Mouse (Mus musculus): ENCODE data around the gene Nt5c1b. TPM values are rescaled to one million over a fixed set of nuclear protein-coding genes. Genes with fewer than 3 reads are reported as not detected.

Nt5c1b gene
- polyA plus RNA-seq (2017; shearing (Covaris generic)), result not detected

DNA sequence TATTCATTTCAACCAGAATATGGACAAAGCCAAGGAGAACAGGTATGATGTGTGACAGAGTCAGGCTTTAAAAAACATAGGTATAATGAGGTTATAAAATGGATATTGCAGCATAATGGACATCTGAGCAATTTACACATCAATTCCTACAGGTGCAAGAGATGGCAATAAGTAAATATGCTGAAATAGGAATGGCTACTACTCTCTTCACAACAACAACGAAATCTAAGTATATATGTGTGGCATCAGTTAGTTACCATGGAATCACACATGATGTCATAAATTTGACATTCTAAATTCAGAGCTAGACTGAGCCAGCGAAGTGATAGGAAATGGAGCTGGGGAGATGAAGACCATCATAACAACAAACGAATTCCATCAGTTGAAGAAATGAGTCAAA is at the start of gene Nt5c1b:
TSS of gene Nt5c1b (plus strand) at position 301 of the 400 bp plus-strand sequence.
- no peak for ATAC-seq

DNA sequence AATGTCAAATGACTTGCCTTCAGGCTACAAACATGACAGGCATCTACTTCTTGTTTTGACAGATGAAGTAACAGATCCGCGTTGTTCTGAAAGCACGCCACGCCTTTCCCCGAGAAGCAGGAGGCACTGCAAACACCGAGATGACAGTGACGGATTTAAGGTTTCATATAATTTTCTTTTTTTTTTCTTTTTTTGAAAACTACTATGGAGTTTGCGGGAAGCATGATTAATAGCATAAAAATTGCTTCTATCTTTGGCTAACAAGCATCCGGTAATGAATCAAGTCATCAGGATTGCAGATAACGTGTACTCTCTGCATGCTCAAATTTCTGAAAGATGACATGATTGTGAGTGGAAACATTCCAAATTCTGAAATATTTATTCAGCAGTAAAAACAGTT is 42.1 kb upstream of the Nt5c1b start:
- ATAC-seq, result no peak

DNA sequence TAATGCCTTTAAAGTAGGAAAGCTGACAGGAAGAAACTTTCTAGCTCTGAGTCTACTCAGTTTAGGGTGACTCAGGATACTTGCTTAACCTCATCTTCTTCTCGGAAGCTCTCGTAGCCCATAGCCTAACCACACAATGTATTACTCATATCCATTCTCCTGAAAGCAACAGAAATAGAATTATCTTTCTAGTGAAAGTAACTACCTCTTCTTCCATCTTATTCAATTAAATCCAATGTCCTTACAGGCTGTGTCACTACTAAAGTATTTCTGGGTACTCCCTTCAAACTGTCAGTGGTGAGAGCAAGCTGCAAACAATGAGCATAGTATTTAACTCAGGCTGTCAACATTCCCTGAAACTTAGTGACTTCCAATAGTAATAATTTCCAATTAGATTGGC is 40.3 kb upstream of the Nt5c1b start:
- no peak for ATAC-seq

DNA sequence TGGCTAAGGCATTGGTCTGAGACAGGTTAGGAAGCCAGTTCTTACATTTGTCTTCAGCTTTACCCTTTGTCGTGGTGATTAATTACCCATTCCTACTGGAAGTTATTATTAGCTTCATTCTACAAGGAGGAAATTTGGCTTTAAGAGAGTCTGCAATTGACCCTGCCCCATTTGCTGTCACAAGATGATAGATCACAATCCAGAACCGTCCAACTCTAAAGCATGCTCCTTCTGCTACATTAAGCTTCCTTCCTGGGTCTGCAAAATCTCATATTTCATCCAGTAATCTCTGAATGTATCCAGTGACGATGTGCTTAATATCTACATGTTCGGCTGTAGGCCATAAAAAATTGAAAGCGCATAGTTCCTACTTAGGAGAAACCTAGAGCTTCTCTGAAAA is 29.2 kb upstream of the Nt5c1b start:
- ATAC-seq, result no peak

DNA sequence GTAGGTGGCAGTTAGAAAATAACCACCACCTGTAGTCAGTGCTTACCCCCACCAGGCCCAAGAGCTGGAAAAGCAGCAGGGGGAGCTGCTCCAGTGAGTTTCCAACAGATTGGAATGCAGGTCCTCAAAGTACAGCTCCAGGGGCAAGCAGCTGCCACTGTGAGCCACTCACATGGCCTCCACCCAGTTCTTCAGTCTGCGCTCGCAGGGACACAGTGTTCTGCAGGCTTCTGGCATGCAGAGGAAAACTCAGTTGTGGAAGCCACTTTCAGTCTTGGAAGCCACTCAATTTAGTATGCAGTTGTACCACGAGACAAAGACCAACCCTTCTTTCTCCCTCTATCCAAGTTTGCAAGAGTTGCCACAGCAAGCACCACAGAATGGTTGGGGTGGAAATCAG is 19.1 kb upstream of the Nt5c1b start:
- no peak for ATAC-seq

DNA sequence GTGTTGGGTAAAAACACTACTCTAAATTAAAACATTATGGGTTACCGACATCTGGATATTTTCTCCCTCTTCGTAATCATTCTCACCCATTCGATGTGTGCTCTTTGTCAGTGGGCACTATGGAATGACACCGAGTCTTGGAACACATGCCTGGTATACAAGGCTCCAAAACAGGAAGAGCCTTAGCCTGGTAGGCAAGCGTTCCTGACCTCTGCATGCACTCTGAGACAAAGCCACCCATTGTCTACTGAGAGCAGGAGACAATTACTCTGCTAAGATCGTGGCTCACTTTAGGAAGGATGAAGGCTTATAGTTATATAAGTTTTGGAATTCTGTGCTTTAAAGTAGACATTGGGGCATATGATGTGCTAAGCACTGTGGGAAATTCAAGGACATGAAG is 12.0 kb upstream of the Nt5c1b start:
- no peak for ATAC-seq

DNA sequence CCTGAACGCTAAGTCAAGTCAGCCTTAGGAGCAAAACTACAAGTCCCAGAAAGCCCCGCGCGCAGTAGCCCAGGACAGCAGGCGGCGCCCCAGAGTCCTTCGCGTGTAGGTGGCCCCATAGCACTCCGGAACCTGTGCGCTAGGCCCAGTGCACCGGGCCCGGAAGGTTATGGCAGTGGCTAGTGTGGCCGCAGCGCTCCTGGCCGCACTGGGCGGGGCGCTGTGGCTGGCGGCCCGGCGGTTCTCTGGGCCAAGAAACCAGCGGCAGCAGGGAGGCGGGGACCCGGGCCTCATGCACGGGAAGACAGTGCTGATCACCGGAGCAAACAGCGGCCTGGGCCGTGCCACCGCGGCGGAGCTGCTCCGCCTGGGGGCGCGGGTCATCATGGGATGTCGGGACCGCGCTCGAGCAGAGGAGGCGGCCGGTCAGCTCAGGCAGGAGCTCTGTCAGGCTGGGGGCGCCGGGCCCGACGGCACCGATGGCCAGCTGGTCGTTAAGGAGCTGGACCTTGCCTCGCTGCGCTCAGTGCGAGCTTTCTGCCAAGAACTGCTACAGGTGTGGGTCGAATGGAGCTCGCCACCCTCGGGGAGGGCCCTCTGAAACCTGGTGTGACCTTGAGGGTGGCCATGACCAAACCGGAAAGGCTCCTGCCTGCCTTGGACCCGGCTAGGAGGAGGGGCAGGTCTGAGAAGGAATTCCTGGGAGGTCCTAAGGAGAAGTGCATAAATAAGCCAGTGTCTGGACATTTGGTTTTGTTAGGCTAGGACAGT is 21.1 kb downstream of the Nt5c1b start, which contains the start of gene Rdh14:
TSS of gene Rdh14 (plus strand) at position 102 of the 771 bp plus-strand sequence.
- ATAC-seq, result peak; percentile 98

DNA sequence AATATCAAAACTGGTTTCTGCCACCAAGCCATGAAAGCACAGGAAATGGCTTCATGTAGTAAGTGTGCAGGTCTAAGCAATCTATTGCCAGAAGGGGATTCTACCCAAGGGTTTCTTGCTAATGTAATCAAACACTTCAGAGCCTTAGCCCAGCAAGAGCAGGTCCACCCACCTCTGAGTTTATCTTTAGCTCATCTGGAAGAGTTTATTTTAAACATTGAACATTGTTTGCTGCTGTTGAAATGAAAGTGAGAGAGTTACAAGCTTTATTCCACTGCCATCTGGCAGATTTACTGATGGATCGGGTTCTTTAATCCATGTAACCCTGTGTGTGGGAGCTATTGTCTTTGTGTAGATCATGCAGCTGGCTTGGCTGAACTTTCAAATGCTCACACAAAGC is 31.0 kb downstream of the Nt5c1b start:
- ATAC-seq, result peak; percentile 19

DNA sequence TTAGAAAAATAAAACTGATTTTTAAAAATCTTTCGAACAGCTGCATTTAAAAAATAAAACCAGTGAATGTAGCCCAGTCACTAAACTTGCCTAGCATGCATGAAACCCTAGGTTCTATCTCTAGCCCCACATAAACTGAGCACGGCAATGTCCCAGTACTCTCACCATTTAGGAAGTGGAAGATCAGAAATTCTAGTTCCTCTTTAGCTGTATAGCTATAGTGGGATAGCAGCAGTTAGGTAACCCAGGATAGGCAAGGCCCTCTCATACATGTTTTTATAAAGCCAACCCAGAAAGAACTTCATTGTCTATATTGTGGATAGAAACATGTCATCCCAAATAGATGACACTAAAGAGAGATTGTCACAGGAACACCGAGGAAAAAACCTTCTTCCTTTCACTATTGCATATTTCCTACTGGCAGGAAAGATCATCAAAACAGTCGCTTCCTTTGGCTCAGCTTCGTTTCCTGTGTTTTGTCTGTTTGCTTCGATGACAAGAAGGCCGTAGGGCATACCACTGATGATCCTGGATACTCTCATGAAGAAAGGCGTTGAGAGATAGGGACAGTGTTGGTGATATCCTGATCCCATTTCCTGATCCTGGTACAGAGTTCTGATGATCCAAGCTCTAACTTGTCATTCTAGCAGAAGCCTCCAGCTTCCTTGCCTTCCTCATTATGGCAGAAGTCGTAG is 32.8 kb downstream of the Nt5c1b start:
- no peak for ATAC-seq

DNA sequence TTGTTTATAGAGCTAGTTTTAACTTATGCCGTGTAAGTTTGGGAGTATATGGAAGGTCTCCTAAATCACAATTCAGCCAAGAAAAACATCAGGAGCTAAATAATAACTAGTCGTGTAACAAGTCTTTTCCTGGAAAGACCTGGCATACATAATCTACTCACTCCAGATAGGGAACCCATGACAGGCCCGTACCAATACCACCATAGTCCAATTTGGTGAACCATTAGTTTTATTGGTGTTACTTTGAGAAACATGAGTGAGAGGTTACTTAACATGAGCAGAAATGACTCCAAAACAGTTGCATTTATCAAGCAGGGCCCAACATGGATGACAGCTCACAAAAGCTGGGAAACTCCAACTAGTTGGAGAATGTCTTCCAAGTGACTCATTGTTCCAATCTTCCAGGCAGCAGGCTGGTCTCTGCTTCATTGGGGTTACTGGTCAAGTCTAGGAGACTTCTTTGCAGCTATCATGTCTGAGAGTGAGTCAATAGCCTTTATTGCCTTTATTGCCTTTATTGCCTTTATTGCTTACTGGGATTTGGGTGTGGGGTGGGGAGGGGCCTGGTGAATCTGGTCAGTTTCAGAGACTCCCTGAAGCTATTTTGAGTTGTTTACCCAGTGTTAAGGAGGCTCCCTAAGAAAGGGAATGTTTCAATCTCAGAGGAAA is 40.9 kb downstream of the Nt5c1b start:
- ATAC-seq, result no peak

DNA sequence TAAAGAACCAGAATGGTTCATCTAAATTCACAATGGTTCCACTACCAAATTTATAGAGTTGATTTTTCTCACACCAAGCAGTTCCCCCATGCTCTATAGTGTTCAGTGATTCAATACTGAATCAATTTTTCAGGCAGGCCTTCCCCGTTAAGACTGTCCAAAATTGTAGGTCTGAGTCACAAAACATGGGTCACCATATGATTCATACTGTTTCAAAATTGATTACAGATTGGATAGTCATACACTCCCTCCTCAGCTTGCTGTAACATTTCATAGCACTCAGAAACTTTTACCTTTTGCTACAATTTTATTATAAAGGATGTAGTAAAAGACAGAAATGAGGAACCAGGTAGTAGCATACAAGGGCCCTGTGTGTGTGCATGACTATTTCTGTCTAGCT is 41.7 kb downstream of the Nt5c1b start:
- no peak for ATAC-seq

DNA sequence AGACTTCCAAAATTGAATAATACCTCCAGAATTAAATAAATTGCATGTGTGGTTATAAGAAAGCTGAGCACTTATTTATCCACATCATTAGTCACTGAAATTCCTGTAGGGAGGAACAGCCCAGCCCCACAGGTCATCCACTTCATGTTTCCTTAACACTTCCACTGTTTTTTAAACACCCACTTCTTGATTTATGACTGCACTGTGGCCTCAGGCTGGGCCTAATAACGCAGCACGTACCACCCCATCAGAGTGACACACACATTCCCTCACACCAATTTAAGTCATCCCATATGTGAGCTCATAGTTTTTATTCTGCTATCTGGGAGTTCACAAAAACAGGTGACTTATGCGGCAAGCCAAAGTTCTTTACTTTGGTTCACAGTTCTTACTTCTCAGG is 52.6 kb downstream of the Nt5c1b start:
- no peak for ATAC-seq

DNA sequence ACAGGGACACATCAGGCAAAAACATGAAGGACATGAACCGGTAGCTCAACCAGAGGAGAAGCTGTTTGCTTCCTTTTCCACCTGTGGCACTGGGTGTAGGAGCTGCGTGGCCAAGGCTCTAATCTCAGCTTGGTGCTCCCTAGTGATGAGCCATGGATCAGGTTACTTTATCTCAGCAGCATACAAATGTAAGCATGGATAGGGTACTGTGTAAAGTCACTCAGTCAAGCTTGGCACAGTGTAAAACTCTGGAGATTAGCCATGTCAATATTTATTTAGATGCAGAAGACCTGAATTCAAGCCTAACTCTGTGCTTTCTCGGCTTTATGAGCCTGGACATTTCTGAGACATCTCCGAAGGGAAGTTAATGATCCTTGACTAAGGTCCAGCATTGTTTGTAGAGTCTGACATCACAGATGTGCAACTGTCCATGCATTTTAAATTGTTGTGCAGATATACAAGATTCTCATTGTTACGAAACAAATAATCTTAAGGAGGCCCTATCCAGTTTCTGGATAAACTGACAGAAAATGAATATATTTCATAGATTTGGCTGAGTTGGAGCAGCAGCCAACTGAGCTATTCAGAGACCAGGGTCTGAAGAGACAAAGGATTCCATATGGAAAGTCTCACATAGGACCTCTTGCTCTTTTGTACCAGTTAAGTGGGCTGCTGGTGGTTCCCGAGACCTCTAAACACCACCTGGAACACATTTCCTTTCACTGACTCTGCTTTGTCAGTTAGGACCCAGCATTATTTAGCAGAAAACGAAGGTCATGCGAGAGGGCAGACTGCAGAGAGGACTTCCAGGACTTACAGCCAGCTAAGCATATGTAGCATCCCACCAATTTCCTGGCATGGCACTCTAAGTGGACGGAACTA is 56.5 kb downstream of the Nt5c1b start:
- ATAC-seq, result no peak

DNA sequence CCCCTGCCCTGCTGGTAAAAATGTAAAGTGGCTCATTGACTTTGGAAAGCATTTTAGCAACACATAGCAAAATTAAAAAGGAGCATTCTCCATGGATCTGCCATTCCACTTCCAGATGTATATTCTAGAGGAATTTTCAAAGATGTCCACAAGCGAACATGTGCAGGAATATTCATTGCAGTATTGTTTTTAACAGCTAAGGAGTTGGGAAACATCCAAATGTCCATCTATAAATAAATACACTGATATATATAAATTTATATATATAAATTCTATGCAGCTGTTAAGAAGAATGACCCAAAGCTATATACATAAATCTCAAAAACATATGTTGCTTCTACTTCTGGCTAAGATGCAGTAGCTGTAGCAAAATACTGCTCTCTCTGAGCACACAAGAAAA is 61.2 kb downstream of the Nt5c1b start:
- ATAC-seq, result no peak

DNA sequence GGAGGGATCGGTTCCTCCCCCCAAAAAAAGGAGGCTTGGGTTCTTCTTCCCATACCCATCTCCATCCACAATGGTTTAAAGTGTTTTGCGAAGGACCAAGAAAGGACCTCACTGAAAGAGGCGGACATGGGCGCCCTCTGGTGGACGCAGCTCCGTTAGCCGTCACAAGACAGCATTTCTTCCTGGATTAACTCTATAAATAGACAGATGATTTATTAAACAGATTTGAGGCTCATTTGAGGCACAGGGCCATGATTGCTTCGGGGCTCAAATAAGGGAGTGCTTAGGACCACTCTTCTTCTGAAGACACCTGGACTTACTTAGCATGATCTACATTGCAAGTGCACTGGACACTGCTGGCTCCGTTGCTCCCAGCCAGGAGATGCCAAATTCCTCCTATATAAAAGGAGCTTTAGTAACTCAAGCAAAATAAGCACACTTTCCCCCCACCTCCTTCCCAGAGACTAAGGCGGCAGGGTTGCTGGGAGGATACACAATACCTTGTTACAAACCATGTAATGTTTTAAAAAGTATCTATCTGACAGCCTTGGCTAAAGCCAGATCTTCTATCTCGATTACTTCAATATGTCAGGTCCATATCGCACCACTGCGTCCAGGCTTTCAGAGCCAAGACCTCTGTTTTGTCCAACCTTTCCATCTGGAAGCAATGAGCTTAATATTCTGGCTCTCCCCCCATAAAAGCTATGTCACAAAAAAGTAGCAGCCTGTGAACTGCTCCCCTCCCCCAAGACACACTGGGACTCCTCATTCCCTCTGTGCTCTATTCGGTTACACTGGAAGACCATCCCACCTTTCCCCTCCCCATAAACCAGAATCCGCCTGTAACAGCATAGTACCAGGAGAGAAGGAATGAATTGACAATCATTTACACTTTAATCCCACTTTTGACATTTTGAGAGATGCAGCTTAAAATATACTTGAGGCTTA is 68.6 kb downstream of the Nt5c1b start:
- ATAC-seq, result peak; percentile 49

Other genes starting within 250 kb of the Nt5c1b start
- gene Rdh14, start 20.8 kb downstream of the Nt5c1b start, polyA plus RNA-seq (2017; shearing (Covaris generic)), result 10 to 100 TPM; 10.3 to 10.8 TPM

Measured in activated CD4-positive, CD25-positive, alpha-beta regulatory T cell, adult 4 months (primary cell).